ENCODE assay signal across 9 mouse cellular contexts in genomic region chr1:74067866-74068265, GRCm38 (mm10). TPM values are rescaled to one million over a fixed set of nuclear protein-coding genes. Genes with fewer than 3 reads are reported as not detected.
DNase-seq lines count a peak whose midpoint lies in the region; ATAC-seq lines count a peak whose summit lies in the region.
"Had no signal": no experiment of that assay in that cellular context is flagged by ENCODE, and none has a peak within 500 bp of the region (broad histone marks: within the 10 kb centered on the region; RNA-seq: fewer than 3 reads in every experiment).

No protein-coding gene starts in this region.

- no peaks in the 10 kb centered on the region for H3K27me3 ChIP-seq in heart, embryonic 13.5 days (replicated peaks)
- H3K27me3 ChIP-seq in intestine, embryonic 14.5 days (replicated peaks; ENCODE audit: control insufficient read depth, insufficient read depth, low read length), result peaks cover 3% of the 10 kb centered on the region; the same call in 1 of the 2 replicates

- peak overlapping the region; percentile 71 for H3K4me3 ChIP-seq in heart, embryonic 13.5 days
- peak overlapping the region; percentile 56 for H3K4me3 ChIP-seq in brown adipose tissue, adult 24 weeks (ENCODE audit: insufficient read depth, low read depth, low read length)
- peak overlapping the region; percentile 35 for H3K4me3 ChIP-seq in intestine, embryonic 14.5 days (ENCODE audit: low read depth, low read length)

- 13% methylated on average over 14 of the region's 14 CpGs for WGBS in heart, embryonic 13.5 days
- 16% methylated on average over 14 of the region's 14 CpGs for WGBS in intestine, embryonic 14.5 days

- H3K4me1 ChIP-seq in heart, embryonic 13.5 days, result peaks cover 65% of the 10 kb centered on the region
- peaks cover 47% of the 10 kb centered on the region for H3K4me1 ChIP-seq in brown adipose tissue, adult 24 weeks (ENCODE audit: control insufficient read depth, insufficient read depth, insufficient read length, low read length)
- H3K4me1 ChIP-seq in intestine, embryonic 14.5 days (replicated peaks; ENCODE audit: control insufficient read depth, insufficient read depth, low read length), result peaks cover 16% of the 10 kb centered on the region

- DNase-seq in heart, postnatal 25 days (ENCODE audit: low spot score), result no peak
- no peak for DNase-seq in intestine, embryonic 14.5 days (ENCODE audit: low spot score)
- DNase-seq in naive thymus-derived CD4-positive, alpha-beta T cell, adult 2 months (ENCODE audit: low read depth), result peak; percentile 49
- DNase-seq in adrenal gland, postnatal 14 days, result no peak
- no peak for DNase-seq in cerebellum, adult 11 months

- no peak for ATAC-seq in heart, embryonic 13.5 days (ENCODE audit: extremely low read depth, insufficient number of reproducible peaks, low FRiP score, low TSS enrichment)
- no peak for ATAC-seq in intestine, embryonic 14.5 days (replicated peaks; ENCODE audit: low FRiP score, low TSS enrichment, low read depth)
- no peak for ATAC-seq in monocyte, adult 5-6 weeks (replicated peaks; ENCODE audit: insufficient number of reproducible peaks, low FRiP score, low TSS enrichment, poor library complexity, severe bottlenecking)

- H3K36me3 ChIP-seq in heart, embryonic 13.5 days, result peaks cover 22% of the 10 kb centered on the region
- H3K36me3 ChIP-seq in intestine, embryonic 14.5 days (ENCODE audit: control insufficient read depth, insufficient read depth, low read length), result no peaks in the 10 kb centered on the region

- H3K4me2 ChIP-seq in heart, embryonic 13.5 days, result peak overlapping the region; percentile 95
- H3K4me2 ChIP-seq in intestine, embryonic 14.5 days (ENCODE audit: low read length), result peak overlapping the region; percentile 79

- no peaks in the 10 kb centered on the region for H3K9me3 ChIP-seq in heart, embryonic 13.5 days
- H3K9me3 ChIP-seq in intestine, embryonic 14.5 days (ENCODE audit: control insufficient read depth, low read length), result no peaks in the 10 kb centered on the region

- peak overlapping the region; percentile 88 for H3K27ac ChIP-seq in heart, embryonic 13.5 days (replicated peaks)
- no peak overlapping the region for H3K27ac ChIP-seq in brown adipose tissue, adult 24 weeks (replicated peaks; ENCODE audit: low read depth, low read length)
- H3K27ac ChIP-seq in intestine, embryonic 14.5 days (ENCODE audit: low read depth), result no peak overlapping the region

- intact Hi-C loops in heart, postnatal 25 days (cut with DNase I), result no loop called here

- peak overlapping the region; percentile 94 for H3K9ac ChIP-seq in heart, embryonic 13.5 days
- H3K9ac ChIP-seq in intestine, embryonic 14.5 days (ENCODE audit: low read length), result peak overlapping the region; percentile 49

RNA-seq across cellular contexts. Expression of gene Tns1, which starts 56.4 kb away (rescaled TPM):
- polyA plus RNA-seq in heart, embryonic 13.5 days (2015; fragmentation: Nextera tagmentation; extraction: Ambion mirVana), result 100 and 105 TPM in 2 replicates
- 100 to 1,000 TPM; 679 to 701 TPM for total RNA-seq in heart, postnatal 25 days (2021)
- 237 and 280 TPM in 2 replicates for polyA plus RNA-seq in brown adipose tissue, adult 24 weeks (2012; ENCODE audit: insufficient read depth, insufficient read length, missing spikeins)
- 27.2 and 28.7 TPM in 2 replicates for polyA plus RNA-seq in intestine, embryonic 14.5 days (2014; fragmentation: Nextera tagmentation; extraction: Ambion mirVana)
- 325 and 411 TPM in 2 replicates for total RNA-seq in adrenal gland, postnatal 14 days (2021)
- 1.9 to 2.9 TPM (median 2.0 TPM) in 3 replicates for total RNA-seq in monocyte, adult 5-6 weeks (2017)

RNA-seq across cellular contexts. Expression of gene Rufy4, which starts 57.5 kb away (rescaled TPM):
- polyA plus RNA-seq in heart, embryonic 13.5 days (2015; fragmentation: Nextera tagmentation; extraction: Ambion mirVana), result 0.20 and 0.48 TPM in 2 replicates
- total RNA-seq in heart, postnatal 25 days (2021), result 1 to 10 TPM; 1.1 to 1.5 TPM
- 1.8 and 2.1 TPM in 2 replicates for polyA plus RNA-seq in brown adipose tissue, adult 24 weeks (2012; ENCODE audit: insufficient read depth, insufficient read length, missing spikeins)
- polyA plus RNA-seq in intestine, embryonic 14.5 days (2014; fragmentation: Nextera tagmentation; extraction: Ambion mirVana), result 0.08 and 0.42 TPM in 2 replicates
- total RNA-seq in adrenal gland, postnatal 14 days (2021), result 3.6 and 4.1 TPM in 2 replicates
- 2.6 TPM in 1 of 3 replicates, not detected in the others for total RNA-seq in monocyte, adult 5-6 weeks (2017)
- total RNA-seq: CH12.LX had no signal

Comparison
In these comparisons a context has a peak if more than half of its experiments do, and no peak if none do; other contexts are left out.
1. RNA of gene Tns1, which starts 56.4 kb away (total RNA-seq): 679 to 701 TPM in heart, postnatal 25 days and 325 to 411 TPM in adrenal gland, postnatal 14 days; 1.9 to 2.9 TPM in monocyte, adult 5-6 weeks; every median in the first group is over 10 times any median in the second.
2. Peak in every context shown above with its lines, with median percentiles within 50 percentile points of each other: H3K4me3 ChIP-seq.